Mouse (Mus musculus): ENCODE data around the gene Cacng7. TPM values are rescaled to one million over a fixed set of nuclear protein-coding genes. Genes with fewer than 3 reads are reported as not detected.
A peak's percentile ranks its signal among the peaks of the same experiment; 100 is the strongest.

Cacng7 gene
- polyA plus RNA-seq, 1 experiment, result 1.1 TPM

GRCm38 (mm10) chr7:3320856-3321255, 11.9 kb upstream of the Cacng7 start:
- H3K27me3 ChIP-seq (ENCODE audit: control insufficient read depth, insufficient read depth, insufficient read length), result no peaks in the 10 kb centered on the region
- H3ac ChIP-seq (ENCODE audit: control insufficient read depth, insufficient read length, low read depth), result no peak overlapping the region
- H3K79me2 ChIP-seq (ENCODE audit: control insufficient read depth, insufficient read depth), result no peaks in the 10 kb centered on the region
- H3K36me3 ChIP-seq (ENCODE audit: control insufficient read depth, insufficient read depth), result no peaks in the 10 kb centered on the region
- H3K4me3 ChIP-seq (ENCODE audit: insufficient read depth, poor library complexity, severe bottlenecking), result no peak overlapping the region
- no peaks in the 10 kb centered on the region for H3K79me3 ChIP-seq (ENCODE audit: low read depth)
- TF ChIP-seq MYOG (IDR thresholded peaks at IDR 0.05; ENCODE audit: control insufficient read depth, extremely low read depth, insufficient read length) (no peak), FOSL1 (IDR thresholded peaks at IDR 0.05; ENCODE audit: insufficient read depth, low read length, poor library complexity, severe bottlenecking) (no peak), MAX (IDR thresholded peaks at IDR 0.05) (no peak), USF1 (IDR thresholded peaks at IDR 0.05; ENCODE audit: low read depth) (no peak), CTCF (IDR thresholded peaks at IDR 0.05; ENCODE audit: control insufficient read depth, insufficient read depth, insufficient read length) (no peak), CEBPB (IDR thresholded peaks at IDR 0.05; ENCODE audit: low read depth) (no peak), MYOD1 (IDR thresholded peaks at IDR 0.05; ENCODE audit: control insufficient read depth, insufficient read length, low read depth) (no peak)

- H3ac ChIP-seq (ENCODE audit: control insufficient read depth, insufficient read length, low read depth), result no peak overlapping the region
- no peaks in the 10 kb centered on the region for H3K27me3 ChIP-seq (ENCODE audit: control insufficient read depth, insufficient read depth, insufficient read length)
- no peaks in the 10 kb centered on the region for H3K79me2 ChIP-seq (ENCODE audit: control insufficient read depth, insufficient read depth)
- TF ChIP-seq MYOG (IDR thresholded peaks at IDR 0.05; ENCODE audit: control insufficient read depth, extremely low read depth, insufficient read length) (no peak), CTCF (IDR thresholded peaks at IDR 0.05; ENCODE audit: control insufficient read depth, insufficient read depth, insufficient read length) (no peak), MAX (IDR thresholded peaks at IDR 0.05) (no peak)
- no peaks in the 10 kb centered on the region for H3K79me3 ChIP-seq (ENCODE audit: low read depth)
- H3K36me3 ChIP-seq (ENCODE audit: control insufficient read depth, insufficient read depth), result no peaks in the 10 kb centered on the region
- H3K4me3 ChIP-seq (ENCODE audit: insufficient read depth, poor library complexity, severe bottlenecking), result no peak overlapping the region
Measured at GRCm38 (mm10) chr7:3323826-3324225, 8.9 kb upstream of the Cacng7 start.

GRCm38 (mm10) chr7:3327961-3328360, 4.8 kb upstream of the Cacng7 start:
- Histone ChIP-seq H3K79me3 (ENCODE audit: low read depth) (no peaks in the 10 kb centered on the region), H3K27me3 (ENCODE audit: control insufficient read depth, insufficient read depth, insufficient read length) (no peaks in the 10 kb centered on the region), H3K79me2 (ENCODE audit: control insufficient read depth, insufficient read depth) (no peaks in the 10 kb centered on the region), H3K4me3 (ENCODE audit: insufficient read depth, poor library complexity, severe bottlenecking) (no peak overlapping the region), H3ac (ENCODE audit: control insufficient read depth, insufficient read length, low read depth) (no peak overlapping the region), H3K36me3 (ENCODE audit: control insufficient read depth, insufficient read depth) (no peaks in the 10 kb centered on the region)
- TF ChIP-seq FOSL1 (IDR thresholded peaks at IDR 0.05; ENCODE audit: insufficient read depth, low read length, poor library complexity, severe bottlenecking) (no peak), CTCF (IDR thresholded peaks at IDR 0.05; ENCODE audit: control insufficient read depth, insufficient read depth, insufficient read length) (no peak), MAX (IDR thresholded peaks at IDR 0.05) (no peak), USF1 (IDR thresholded peaks at IDR 0.05; ENCODE audit: low read depth) (no peak), MYOG (IDR thresholded peaks at IDR 0.05; ENCODE audit: control insufficient read depth, extremely low read depth, insufficient read length) (no peak), CEBPB (IDR thresholded peaks at IDR 0.05; ENCODE audit: low read depth) (no peak), MYOD1 (IDR thresholded peaks at IDR 0.05; ENCODE audit: control insufficient read depth, insufficient read length, low read depth) (no peak)

GRCm38 (mm10) chr7:3329776-3330546, 2.8 kb upstream of the Cacng7 start:
- TF ChIP-seq CTCF (IDR thresholded peaks at IDR 0.05; ENCODE audit: control insufficient read depth, insufficient read depth, insufficient read length), result peak; percentile 96
- no peak for TF ChIP-seq MYOD1 (IDR thresholded peaks at IDR 0.05; ENCODE audit: control insufficient read depth, insufficient read length, low read depth)
- TF ChIP-seq USF1 (IDR thresholded peaks at IDR 0.05; ENCODE audit: low read depth), result no peak
- no peaks in the 10 kb centered on the region for H3K36me3 ChIP-seq (ENCODE audit: control insufficient read depth, insufficient read depth)
- no peaks in the 10 kb centered on the region for H3K79me3 ChIP-seq (ENCODE audit: low read depth)
- H3ac ChIP-seq (ENCODE audit: control insufficient read depth, insufficient read length, low read depth), result no peak overlapping the region
- H3K79me2 ChIP-seq (ENCODE audit: control insufficient read depth, insufficient read depth), result no peaks in the 10 kb centered on the region
- H3K27me3 ChIP-seq (ENCODE audit: control insufficient read depth, insufficient read depth, insufficient read length), result no peaks in the 10 kb centered on the region
- no peak overlapping the region for H3K4me3 ChIP-seq (ENCODE audit: insufficient read depth, poor library complexity, severe bottlenecking)

GRCm38 (mm10) chr7:3331171-3331570, 1.6 kb upstream of the Cacng7 start:
- Histone ChIP-seq H3K79me3 (ENCODE audit: low read depth) (no peaks in the 10 kb centered on the region), H3K36me3 (ENCODE audit: control insufficient read depth, insufficient read depth) (no peaks in the 10 kb centered on the region), H3K27me3 (ENCODE audit: control insufficient read depth, insufficient read depth, insufficient read length) (no peaks in the 10 kb centered on the region), H3K4me3 (ENCODE audit: insufficient read depth, poor library complexity, severe bottlenecking) (no peak overlapping the region), H3ac (ENCODE audit: control insufficient read depth, insufficient read length, low read depth) (no peak overlapping the region), H3K79me2 (ENCODE audit: control insufficient read depth, insufficient read depth) (no peaks in the 10 kb centered on the region)
- TF ChIP-seq CEBPB (IDR thresholded peaks at IDR 0.05; ENCODE audit: low read depth), result no peak
- TF ChIP-seq MYOD1 (IDR thresholded peaks at IDR 0.05; ENCODE audit: control insufficient read depth, insufficient read length, low read depth), result no peak
- TF ChIP-seq FOSL1 (IDR thresholded peaks at IDR 0.05; ENCODE audit: insufficient read depth, low read length, poor library complexity, severe bottlenecking), result no peak
- TF ChIP-seq CTCF (IDR thresholded peaks at IDR 0.05; ENCODE audit: control insufficient read depth, insufficient read depth, insufficient read length), result no peak
- no peak for TF ChIP-seq USF1 (IDR thresholded peaks at IDR 0.05; ENCODE audit: low read depth)

GRCm38 (mm10) chr7:3331581-3332223, 1.1 kb upstream of the Cacng7 start:
- Histone ChIP-seq H3K79me3 (ENCODE audit: low read depth) (no peaks in the 10 kb centered on the region), H3ac (ENCODE audit: control insufficient read depth, insufficient read length, low read depth) (peak overlapping the region; percentile 59), H3K4me3 (ENCODE audit: insufficient read depth, poor library complexity, severe bottlenecking) (no peak overlapping the region), H3K27me3 (ENCODE audit: control insufficient read depth, insufficient read depth, insufficient read length) (no peaks in the 10 kb centered on the region), H3K36me3 (ENCODE audit: control insufficient read depth, insufficient read depth) (no peaks in the 10 kb centered on the region), H3K79me2 (ENCODE audit: control insufficient read depth, insufficient read depth) (no peaks in the 10 kb centered on the region)
- TF ChIP-seq FOSL1 (IDR thresholded peaks at IDR 0.05; ENCODE audit: insufficient read depth, low read length, poor library complexity, severe bottlenecking) (no peak), CTCF (IDR thresholded peaks at IDR 0.05; ENCODE audit: control insufficient read depth, insufficient read depth, insufficient read length) (no peak), MYOG (IDR thresholded peaks at IDR 0.05; ENCODE audit: control insufficient read depth, extremely low read depth, insufficient read length) (no peak), CEBPB (IDR thresholded peaks at IDR 0.05; ENCODE audit: low read depth) (no peak), MYOD1 (IDR thresholded peaks at IDR 0.05; ENCODE audit: control insufficient read depth, insufficient read length, low read depth) (no peak), USF1 (IDR thresholded peaks at IDR 0.05; ENCODE audit: low read depth) (no peak), MAX (IDR thresholded peaks at IDR 0.05) (no peak)
